Mouse (Mus musculus) liver, embryonic 16.5 days (tissue): ENCODE results near the gene Cryab. TPM values are rescaled to one million over a fixed set of nuclear protein-coding genes. Genes with fewer than 3 reads are reported as not detected.

Source experiments
- ATAC-seq: fragments of 200-750 bp; cut with Nextera tagmentation; 2 replicates; pipeline ENCODE4 v1.8.0; 2017; ENCODE audit warnings: low read depth, mild to moderate bottlenecking, moderate number of reproducible peaks, moderate library complexity
- H3K27ac ChIP-seq: fragments of 300-500 bp; sonication (generic); 2 replicates; pipeline ENCODE4 v1.5.1; 2014; ENCODE audit warnings: mild to moderate bottlenecking, low read length
- H3K27me3 ChIP-seq: fragments of 300-500 bp; sonication (generic); 2 replicates; pipeline ENCODE4 v1.6.1; 2014; ENCODE audit warnings: low read depth, low read length, mixed read lengths; ENCODE audit not compliant: control insufficient read depth, insufficient read depth
- H3K36me3 ChIP-seq: fragments of 300-500 bp; sonication (generic); 2 replicates; pipeline ENCODE4 v1.6.1; 2014; ENCODE audit warnings: mild to moderate bottlenecking; ENCODE audit not compliant: control insufficient read depth, insufficient read depth
- H3K4me1 ChIP-seq: fragments of 300-500 bp; sonication (generic); 2 replicates; pipeline ENCODE4 v1.6.1; 2014; ENCODE audit warnings: low read depth, low read length, mixed read lengths; ENCODE audit not compliant: control insufficient read depth
- H3K4me2 ChIP-seq: fragments of 300-500 bp; sonication (generic); 2 replicates; pipeline ENCODE4 v1.6.1; 2014; ENCODE audit warnings: low read depth, low read length, mixed read lengths
- H3K4me3 ChIP-seq: fragments of 300-500 bp; sonication (generic); 2 replicates; pipeline ENCODE4 v1.5.1; 2014; ENCODE audit warnings: low read depth, mild to moderate bottlenecking, low read length
- H3K9ac ChIP-seq: fragments of 300-500 bp; sonication (generic); 2 replicates; pipeline ENCODE4 v1.6.1; 2014; ENCODE audit warnings: low read depth, low read length
- H3K9me3 ChIP-seq: fragments of 300-500 bp; sonication (generic); replicated peaks from 2 replicates; pipeline ENCODE4 v1.6.1; 2016; ENCODE audit warnings: low read length; ENCODE audit not compliant: control insufficient read depth
- WGBS: fragments of 180-500 bp; shearing (Covaris S2); extraction: QIAGEN DNeasy Blood & Tissue Kit; methylation state at CpG from one replicate; pipeline ENCODE4 v1.1.7; 2014; ENCODE audit not compliant: insufficient replicate concordance; 5-methylcytosine and 5-hydroxymethylcytosine counted together
- polyA plus RNA-seq: library from polyadenylated mRNA; unstranded; fragments of >200 nt; fragmentation: Nextera tagmentation; extraction: Ambion mirVana; gene quantifications from 2 replicates; pipeline ENCODE4 v1.2.1, GENCODE M21; 2015

Cryab gene
- polyA plus RNA-seq, 1 experiment from 2014 or later: 16.1 TPM

- WGBS: 48% methylated on average over 2 of the region's 2 CpGs
These were observed 49.9 kb downstream of the Cryab start for GRCm38 (mm10) chr9:50800985-50801384.

GRCm38 (mm10) chr9:50803055-50803671 is 52.0 kb downstream of the Cryab start:
- Histone ChIP-seq H3K9ac (peak overlapping the region; percentile 44), H3K27me3 (no peaks in the 10 kb centered on the region), H3K27ac (peak overlapping the region; percentile 95), H3K4me2 (peak overlapping the region; percentile 35), H3K4me3 (no peak overlapping the region; the same call in 1 of the 2 replicates), H3K4me1 (peaks cover 47% of the 10 kb centered on the region), H3K9me3 (no peaks in the 10 kb centered on the region), H3K36me3 (0 out of 2 replicates have a peak, but pooled peaks cover 2% of the 10 kb centered on the region)
- ATAC-seq: peak; percentile 98
- WGBS: 32% methylated on average over 7 of the region's 7 CpGs

More at GRCm38 (mm10) chr9:50800985-50801384, 49.9 kb downstream of the Cryab start:
- Histone ChIP-seq H3K4me2 (no peak overlapping the region), H3K4me3 (no peak overlapping the region), H3K4me1 (peaks cover 41% of the 10 kb centered on the region), H3K9ac (no peak overlapping the region), H3K9me3 (no peaks in the 10 kb centered on the region), H3K27me3 (no peaks in the 10 kb centered on the region), H3K36me3 (no peaks in the 10 kb centered on the region; the same call in 1 of the 2 replicates), H3K27ac (peak overlapping the region; percentile 95; the same call in 1 of the 2 replicates)
- ATAC-seq: no peak

Other genes starting within 250 kb of the Cryab start
- 30.1 and 30.5 TPM in 2 replicates for gene Pts, start 222.6 kb upstream of the Cryab start, polyA plus RNA-seq
- gene Il18, start 196.5 kb upstream of the Cryab start, polyA plus RNA-seq: 12.0 and 13.3 TPM in 2 replicates
- 0.50 and 0.87 TPM in 2 replicates for gene Bco2, start 196.1 kb upstream of the Cryab start, polyA plus RNA-seq
- not detected in 2 replicates for gene Tex12, start 190.0 kb upstream of the Cryab start, polyA plus RNA-seq
- gene Sdhd, start 147.5 kb upstream of the Cryab start, polyA plus RNA-seq: 308 and 319 TPM in 2 replicates
- gene Timm8b, start 147.4 kb upstream of the Cryab start, polyA plus RNA-seq: 141 and 164 TPM in 2 replicates
- gene Pih1d2, start 134.0 kb upstream of the Cryab start, polyA plus RNA-seq: 0.55 and 0.90 TPM in 2 replicates
- 5.8 and 5.9 TPM in 2 replicates for gene Nkapd1, start 133.9 kb upstream of the Cryab start, polyA plus RNA-seq
- 21.6 and 22.5 TPM in 2 replicates for gene Dlat, start 91.5 kb upstream of the Cryab start, polyA plus RNA-seq
- gene Dixdc1, start 11.8 kb upstream of the Cryab start, polyA plus RNA-seq: 2.2 and 2.7 TPM in 2 replicates
- gene 2310030G06Rik, start 4.8 kb upstream of the Cryab start, polyA plus RNA-seq: 4.6 and 5.2 TPM in 2 replicates
- 1.7 and 2.7 TPM in 2 replicates for gene Hspb2, start 1.0 kb downstream of the Cryab start, polyA plus RNA-seq
- 7.8 and 7.9 TPM in 2 replicates for gene Fdxacb1, start 16.9 kb downstream of the Cryab start, polyA plus RNA-seq
- gene Alg9, start 23.7 kb downstream of the Cryab start, polyA plus RNA-seq: 12.6 and 13.2 TPM in 2 replicates
- 19.6 and 22.6 TPM in 2 replicates for gene 1110032A03Rik, start 24.2 kb downstream of the Cryab start, polyA plus RNA-seq
- gene Ppp2r1b, start 94.0 kb downstream of the Cryab start, polyA plus RNA-seq: 59.4 and 63.0 TPM in 2 replicates